Mouse (Mus musculus) G1E (cell line): ENCODE results near the gene Hspb11. TPM values are rescaled to one million over a fixed set of nuclear protein-coding genes. Genes with fewer than 3 reads are reported as not detected.

Experiments used
- ATAC-seq: 2 replicates; pipeline ENCODE4 v1.8.0; 2016; ENCODE audit warnings: mild to moderate bottlenecking; ENCODE audit not compliant: insufficient number of reproducible peaks, poor library complexity, low FRiP score, severe bottlenecking; ENCODE audit errors: extremely low read depth
- DNase-seq: peaks from one replicate; pipeline ENCODE4 v3.0.0; 2012; ENCODE audit warnings: low spot score
- H3K27me3 ChIP-seq: 2 replicates; pipeline ENCODE4 v1.6.1; 2012; ENCODE audit warnings: mild to moderate bottlenecking, low read length, inconsistent platforms; ENCODE audit not compliant: insufficient read depth
- H3K36me3 ChIP-seq: replicated peaks from 2 replicates; pipeline ENCODE3; 2012; ENCODE audit warnings: mild to moderate bottlenecking, inconsistent platforms
- H3K4me1 ChIP-seq: 2 replicates; pipeline ENCODE4 v1.6.1; 2012; ENCODE audit warnings: low read depth, low read length, inconsistent platforms, mixed read lengths; ENCODE audit not compliant: insufficient read depth
- H3K4me3 ChIP-seq: 2 replicates; pipeline ENCODE4 v1.5.1; 2012; ENCODE audit warnings: low read depth, mild to moderate bottlenecking, inconsistent platforms, low read length, moderate library complexity, mixed read lengths
- H3K9me3 ChIP-seq: replicated peaks from 2 replicates; pipeline ENCODE4 v1.6.1; 2012; ENCODE audit warnings: inconsistent platforms
- CTCF ChIP-seq: IDR thresholded peaks from 2 replicates; pipeline ENCODE4 v1.5.1; 2012; ENCODE audit warnings: low read depth, low read length, inconsistent platforms, mixed read lengths
- GATA1 ChIP-seq: IDR thresholded peaks from 2 replicates; pipeline ENCODE4 v1.6.1; 2012; ENCODE audit warnings: borderline replicate concordance, low read length, inconsistent platforms, mixed read lengths
- GATA2 ChIP-seq: IDR thresholded peaks from 2 replicates; pipeline ENCODE4 v1.6.1; 2012; ENCODE audit warnings: low read depth, low read length, inconsistent platforms, borderline replicate concordance
- POLR2AphosphoS5 ChIP-seq: IDR thresholded peaks from 2 replicates; pipeline ENCODE4 v1.6.1; 2012; ENCODE audit warnings: low read depth, low read length, inconsistent platforms; ENCODE audit not compliant: insufficient replicate concordance
- TAL1 ChIP-seq: conservative IDR thresholded peaks from 2 replicates; pipeline ENCODE4 v1.6.1; 2012; ENCODE audit warnings: low read depth, low read length, inconsistent platforms, mixed read lengths
- polyA plus RNA-seq: library from polyadenylated mRNA; stranded (reverse); fragments of >175 nt; gene quantifications from 2 replicates; pipeline ENCODE4 v1.2.3, GENCODE M21; 2012
- total RNA-seq, 2 experiments: library from RNA; stranded (forward) in 1 of 2; stranded (reverse) in 1 of 2; fragments of 200-1000 nt in 1 of 2; fragments of >200 nt in 1 of 2; fragmentation: Nextera tagmentation in 1 of 2; gene quantifications; 2 replicates each; pipeline ENCODE4 v1.2.3; 2014 to 2017

The Hspb11 gene
- total and polyA plus RNA-seq, 3 experiments = 9.1 to 37.5 (median 33.8) TPM

DNA sequence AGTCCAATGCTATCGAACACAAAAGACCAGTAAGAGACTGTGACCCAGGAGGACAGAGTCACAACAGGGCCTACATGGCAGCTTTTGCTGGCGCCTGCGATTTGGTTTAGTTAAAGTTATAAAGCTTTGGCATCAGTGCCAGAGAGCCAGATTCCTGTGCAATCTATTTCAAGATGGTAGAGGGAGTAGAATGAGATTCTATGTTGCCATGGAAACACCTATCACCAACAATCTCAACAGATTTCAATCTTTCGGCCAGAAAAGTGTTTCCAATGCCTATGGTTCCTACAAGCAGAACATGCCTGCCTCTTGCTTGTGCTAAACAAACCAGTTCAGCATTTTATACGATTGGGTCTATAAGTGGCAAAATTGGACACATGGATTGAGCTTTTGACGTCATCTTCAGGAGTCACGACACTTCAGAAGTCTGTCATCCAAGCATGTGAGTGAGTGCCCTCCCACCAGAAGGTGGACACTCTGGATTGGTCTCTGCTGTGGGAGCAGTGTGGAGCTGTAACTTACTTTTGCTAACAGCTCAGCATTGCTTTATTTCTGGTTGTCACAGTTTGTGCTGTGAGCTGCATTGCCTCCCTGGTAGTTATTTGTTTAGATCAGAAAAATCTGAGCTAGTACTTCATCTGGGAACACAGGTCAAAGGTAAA is 38.3 kb downstream of the Hspb11 start:
- H3K4me3 ChIP-seq = no peak overlapping the region
- peaks cover 29% of the 10 kb centered on the region for H3K27me3 ChIP-seq
- TF ChIP-seq GATA1 (no peak), POLR2AphosphoS5 (no peak), TAL1 (no peak), GATA2 (no peak), CTCF (no peak)
- no peaks in the 10 kb centered on the region for H3K9me3 ChIP-seq
- DNase-seq = no peak
- peaks cover 7% of the 10 kb centered on the region for H3K4me1 ChIP-seq
- no peaks in the 10 kb centered on the region for H3K36me3 ChIP-seq
- ATAC-seq = no peak

DNA sequence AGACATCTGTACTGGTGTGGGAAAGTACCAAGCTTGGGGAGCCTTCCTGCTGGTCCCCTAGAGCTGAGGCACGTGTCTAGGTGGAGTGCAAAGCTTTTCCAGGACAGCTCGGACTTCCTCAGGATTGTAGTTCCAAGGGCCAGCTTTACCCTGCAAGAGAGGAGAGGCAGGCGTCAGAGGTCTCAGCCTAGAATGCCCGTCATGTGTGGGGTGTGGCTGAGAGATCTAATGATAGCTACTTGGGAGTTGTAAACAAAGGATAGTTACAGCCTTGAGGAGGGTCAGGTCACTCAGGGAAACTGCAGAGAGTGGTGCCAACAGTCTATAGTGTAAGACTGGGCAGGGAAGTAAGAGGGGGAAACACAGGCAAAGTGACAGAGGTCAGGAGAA is 38.9 kb downstream of the Hspb11 start:
- H3K27me3 ChIP-seq = peaks cover 30% of the 10 kb centered on the region
- no peaks in the 10 kb centered on the region for H3K36me3 ChIP-seq
- no peak overlapping the region for H3K4me3 ChIP-seq
- DNase-seq = no peak
- ATAC-seq = no peak
- H3K4me1 ChIP-seq = peaks cover 7% of the 10 kb centered on the region
- TF ChIP-seq GATA1 = no peak
- no peak for TF ChIP-seq POLR2AphosphoS5
- TF ChIP-seq TAL1 = no peak
- TF ChIP-seq GATA2 = no peak
- TF ChIP-seq CTCF = no peak
- no peaks in the 10 kb centered on the region for H3K9me3 ChIP-seq

DNA sequence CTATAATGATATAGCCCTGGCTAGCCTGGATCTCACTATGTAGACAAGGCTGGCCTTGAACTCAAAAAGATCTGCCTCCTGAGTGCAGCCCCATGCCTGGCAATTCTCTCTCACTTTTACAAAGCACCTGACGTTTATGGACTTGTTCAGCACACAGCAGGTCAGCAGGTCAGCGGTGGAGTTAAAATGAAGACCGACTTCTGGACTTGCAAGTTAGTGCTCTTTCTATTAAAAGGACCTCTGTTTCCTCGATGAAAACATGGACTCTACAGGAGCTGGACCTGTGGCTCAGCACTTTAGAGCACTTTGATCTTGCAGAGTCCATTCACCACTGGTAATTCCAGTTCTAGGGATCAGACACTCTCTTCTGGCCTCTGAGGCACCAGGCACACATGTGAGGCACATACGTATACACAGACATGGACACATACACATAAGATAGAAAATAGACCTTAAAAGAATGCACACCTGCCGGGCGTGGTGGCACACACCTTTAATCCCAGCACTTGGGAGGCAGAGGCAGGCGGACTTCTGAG is 44.7 kb downstream of the Hspb11 start:
- Histone ChIP-seq H3K27me3 (peaks cover 42% of the 10 kb centered on the region), H3K9me3 (no peaks in the 10 kb centered on the region), H3K36me3 (no peaks in the 10 kb centered on the region), H3K4me3 (no peak overlapping the region), H3K4me1 (peaks cover 16% of the 10 kb centered on the region)
- TF ChIP-seq CTCF (no peak), POLR2AphosphoS5 (no peak), GATA2 (no peak), TAL1 (no peak), GATA1 (no peak)
- no peak for ATAC-seq
- DNase-seq = no peak

DNA sequence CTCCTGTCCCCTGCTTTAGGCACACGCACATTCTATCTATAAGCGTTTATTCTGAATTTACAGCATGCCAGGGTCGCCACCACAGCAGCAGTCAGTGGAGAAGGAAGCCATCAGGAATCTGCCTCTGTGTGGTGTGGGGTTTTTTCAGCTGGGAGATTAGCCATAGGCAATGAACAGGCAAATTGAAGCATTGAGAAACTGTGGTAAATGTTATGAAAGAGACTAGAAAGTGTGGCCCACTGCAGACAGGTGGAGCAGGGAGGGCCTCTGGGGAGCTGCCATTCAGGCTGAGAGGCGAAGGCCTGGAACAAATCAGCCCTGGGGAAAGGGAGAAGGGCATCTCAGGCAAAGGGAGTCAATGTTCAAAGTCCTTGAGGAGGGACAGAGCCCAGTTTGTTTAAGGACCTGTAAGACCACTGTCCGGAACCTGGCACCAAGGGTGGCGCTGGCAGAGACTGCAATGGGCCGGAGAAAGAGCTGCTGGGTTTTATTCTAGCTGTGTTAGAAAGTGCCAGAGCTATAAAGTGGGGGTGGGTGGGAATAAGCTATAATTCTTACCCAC is 46.5 kb downstream of the Hspb11 start:
- H3K27me3 ChIP-seq = peaks cover 30% of the 10 kb centered on the region
- H3K4me1 ChIP-seq = peaks cover 18% of the 10 kb centered on the region
- DNase-seq = no peak
- H3K9me3 ChIP-seq = no peaks in the 10 kb centered on the region
- H3K4me3 ChIP-seq = no peak overlapping the region
- H3K36me3 ChIP-seq = no peaks in the 10 kb centered on the region
- TF ChIP-seq POLR2AphosphoS5 (no peak), GATA2 (no peak), CTCF (no peak), TAL1 (no peak), GATA1 (no peak)
- ATAC-seq = no peak

DNA sequence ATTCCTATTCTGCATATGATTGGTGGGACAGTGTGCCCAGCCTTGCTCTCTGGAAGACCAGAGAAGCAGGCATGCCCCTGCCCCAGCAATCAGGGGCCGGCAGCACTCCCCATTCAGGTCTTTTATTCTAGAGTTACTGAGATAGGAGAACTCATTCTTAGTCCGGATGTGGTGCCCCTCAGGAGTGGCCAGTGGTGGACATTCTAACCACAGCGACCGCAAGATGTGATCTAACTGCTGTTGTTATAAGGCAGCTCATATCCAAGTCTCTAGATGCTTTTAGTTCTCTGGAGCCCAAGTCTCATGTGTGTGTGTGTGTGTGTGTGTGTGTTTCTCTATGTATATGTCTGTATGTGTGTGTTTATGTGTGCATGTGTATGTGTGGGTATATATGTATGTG is 47.0 kb downstream of the Hspb11 start:
- H3K9me3 ChIP-seq = no peaks in the 10 kb centered on the region
- TF ChIP-seq CTCF = no peak
- TF ChIP-seq TAL1 = no peak
- no peak for TF ChIP-seq POLR2AphosphoS5
- no peak for TF ChIP-seq GATA2
- TF ChIP-seq GATA1 = no peak
- ATAC-seq (no peak), DNase-seq (no peak)
- H3K36me3 ChIP-seq = no peaks in the 10 kb centered on the region
- no peak overlapping the region for H3K4me3 ChIP-seq
- peaks cover 18% of the 10 kb centered on the region for H3K4me1 ChIP-seq
- H3K27me3 ChIP-seq = peaks cover 30% of the 10 kb centered on the region

DNA sequence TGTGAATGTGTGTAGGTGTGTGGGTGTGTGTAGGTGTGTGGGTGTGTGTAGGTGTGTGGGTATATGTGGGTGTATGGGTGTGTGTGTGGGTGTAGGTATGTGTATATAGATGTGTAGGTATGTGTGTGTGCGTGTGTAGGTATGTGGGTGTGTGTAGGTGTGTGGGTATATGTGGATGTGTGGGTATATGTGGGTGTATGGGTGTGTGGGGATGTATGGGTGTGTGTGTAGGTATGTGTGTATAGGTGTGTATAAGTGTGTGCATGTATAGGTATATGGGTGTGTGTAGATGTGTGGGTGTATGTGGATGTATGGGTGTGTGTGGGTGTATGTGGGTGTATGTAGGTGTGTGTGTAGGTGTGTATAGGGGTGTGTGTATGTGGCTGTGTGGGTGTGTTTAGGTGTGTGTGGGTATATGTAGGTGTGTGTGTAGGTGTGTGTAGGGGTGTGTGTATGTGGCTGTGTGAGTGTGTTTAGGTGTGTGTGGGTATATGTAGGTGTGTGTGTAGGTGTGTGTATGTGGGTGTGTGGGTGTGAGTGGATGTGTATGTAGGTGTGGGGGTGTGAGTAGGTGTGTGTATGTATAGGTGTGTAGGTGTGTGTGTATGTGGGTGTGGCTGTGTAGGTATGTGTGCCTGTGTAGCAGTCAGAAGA is 47.6 kb downstream of the Hspb11 start:
- Histone ChIP-seq H3K27me3 (peaks cover 34% of the 10 kb centered on the region), H3K4me3 (no peak overlapping the region), H3K4me1 (peaks cover 18% of the 10 kb centered on the region), H3K9me3 (no peaks in the 10 kb centered on the region), H3K36me3 (no peaks in the 10 kb centered on the region)
- TF ChIP-seq GATA1 (no peak), POLR2AphosphoS5 (no peak), TAL1 (no peak), GATA2 (no peak), CTCF (no peak)
- no peak for ATAC-seq
- DNase-seq = no peak
